Mouse (Mus musculus) heart, embryonic 13.5 days (tissue): ENCODE data around the gene Dnah14. TPM values are rescaled to one million over a fixed set of nuclear protein-coding genes. Genes with fewer than 3 reads are reported as not detected.
"Not testable (repeated sequence)": the region's sequence is repeated elsewhere in the genome, so short reads cannot be mapped to it uniquely, and the experiment has no call there.

Experiments used
- ATAC-seq: fragments of 200-750 bp; cut with Nextera tagmentation; 2 replicates; pipeline ENCODE4 v1.8.0; 2017; ENCODE audit warnings: moderate TSS enrichment; ENCODE audit not compliant: insufficient number of reproducible peaks, low FRiP score, low TSS enrichment; ENCODE audit errors: extremely low read depth
- H3K27ac ChIP-seq: fragments of 300-500 bp; sonication (generic); replicated peaks from 2 replicates; pipeline ENCODE4 v1.5.1; 2015; ENCODE audit warnings: moderate library complexity, mild to moderate bottlenecking, inconsistent platforms
- H3K27me3 ChIP-seq: fragments of 300-500 bp; sonication (generic); replicated peaks from 2 replicates; pipeline ENCODE4 v1.6.1; 2015; ENCODE audit warnings: mild to moderate bottlenecking, inconsistent platforms
- H3K36me3 ChIP-seq: fragments of 300-500 bp; sonication (generic); 2 replicates; pipeline ENCODE4 v1.6.1; 2015; ENCODE audit warnings: mild to moderate bottlenecking, inconsistent platforms
- H3K4me1 ChIP-seq: fragments of 300-500 bp; sonication (generic); 2 replicates; pipeline ENCODE4 v1.6.1; 2015; ENCODE audit warnings: inconsistent platforms
- H3K4me2 ChIP-seq: fragments of 300-500 bp; sonication (generic); 2 replicates; pipeline ENCODE4 v1.6.1; 2015; ENCODE audit warnings: inconsistent platforms, mild to moderate bottlenecking, moderate library complexity
- H3K4me3 ChIP-seq: fragments of 300-500 bp; sonication (generic); 2 replicates; pipeline ENCODE4 v1.5.1; 2015; ENCODE audit warnings: moderate library complexity, mild to moderate bottlenecking, inconsistent platforms
- H3K9ac ChIP-seq: fragments of 300-500 bp; sonication (generic); 2 replicates; pipeline ENCODE4 v1.6.1; 2015; ENCODE audit warnings: inconsistent platforms, mild to moderate bottlenecking, moderate library complexity
- H3K9me3 ChIP-seq: fragments of 300-500 bp; sonication (generic); 2 replicates; pipeline ENCODE4 v1.6.1; 2016; ENCODE audit warnings: inconsistent platforms
- WGBS: fragments of 180-500 bp; shearing (Covaris S2); methylation state at CpG from one replicate; pipeline ENCODE4 v1.1.7; 2015; ENCODE audit warnings: mixed read lengths; 5-methylcytosine and 5-hydroxymethylcytosine counted together
- polyA plus RNA-seq: library from polyadenylated mRNA; unstranded; fragments of >200 nt; fragmentation: Nextera tagmentation; extraction: Ambion mirVana; gene quantifications from 2 replicates; pipeline ENCODE4 v1.2.1, GENCODE M21; 2015

The Dnah14 gene
- polyA plus RNA-seq, 1 experiment from 2014 or later: 0.83 TPM

DNA sequence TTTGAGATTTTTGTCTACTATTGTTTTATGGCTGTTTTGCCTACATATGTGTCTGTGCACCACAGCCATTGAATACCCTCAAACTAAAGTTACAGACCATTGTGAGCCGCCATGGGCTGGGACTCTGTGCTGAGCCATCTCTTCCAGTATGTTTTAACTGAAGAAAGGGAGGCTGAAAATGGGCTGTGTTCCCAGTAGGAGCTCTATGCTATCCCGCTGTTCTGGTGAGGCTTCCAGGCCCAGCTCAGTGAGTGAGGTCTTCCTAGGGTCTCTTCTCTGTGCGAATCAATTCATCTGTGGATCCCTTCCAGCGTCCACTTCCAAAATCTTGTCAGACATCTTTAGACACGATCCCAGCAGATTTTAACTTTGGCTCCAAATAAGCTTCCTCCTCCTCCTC lies 80.1 kb downstream of the Dnah14 start:
- H3K36me3 ChIP-seq: no peaks in the 10 kb centered on the region
- no peak overlapping the region for H3K27ac ChIP-seq
- H3K4me3 ChIP-seq: no peak overlapping the region
- H3K9me3 ChIP-seq: no peaks in the 10 kb centered on the region
- WGBS: 67% methylated on average over 5 of the region's 5 CpGs
- no peaks in the 10 kb centered on the region for H3K27me3 ChIP-seq
- ATAC-seq: no peak
- no peak overlapping the region for H3K9ac ChIP-seq
- no peak overlapping the region for H3K4me2 ChIP-seq
- H3K4me1 ChIP-seq: no peaks in the 10 kb centered on the region

DNA sequence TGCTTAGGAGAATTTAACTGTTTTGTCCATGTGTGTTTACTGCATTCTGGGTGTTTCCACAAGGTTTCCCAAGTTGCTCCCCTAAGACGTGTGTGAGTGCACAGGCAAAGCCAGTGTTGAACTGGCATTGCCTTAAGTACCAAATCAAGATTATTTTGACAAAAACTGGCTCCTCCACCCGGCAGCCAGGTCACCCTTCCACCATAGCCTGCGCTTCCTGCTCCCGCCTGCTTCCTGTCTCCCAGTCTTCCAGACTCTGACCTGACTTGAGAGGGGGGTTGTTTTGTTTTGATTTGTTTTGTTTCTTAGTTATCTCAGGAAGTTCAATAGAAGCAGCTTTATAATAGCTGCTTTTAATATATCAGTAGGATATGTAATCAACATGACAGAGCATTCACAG lies 90.4 kb downstream of the Dnah14 start:
- Histone ChIP-seq H3K36me3 (no peaks in the 10 kb centered on the region), H3K27ac (no peak overlapping the region), H3K9ac (no peak overlapping the region), H3K9me3 (no peaks in the 10 kb centered on the region), H3K4me1 (no peaks in the 10 kb centered on the region), H3K4me3 (no peak overlapping the region), H3K27me3 (no peaks in the 10 kb centered on the region), H3K4me2 (no peak overlapping the region)
- ATAC-seq: no peak
- 39% methylated on average over 4 of the region's 4 CpGs for whole genome bisulfite sequencing

- Histone ChIP-seq H3K36me3 (no peaks in the 10 kb centered on the region), H3K9ac (no peak overlapping the region), H3K4me3 (no peak overlapping the region), H3K4me2 (no peak overlapping the region), H3K4me1 (no peaks in the 10 kb centered on the region), H3K9me3 (no peaks in the 10 kb centered on the region), H3K27ac (no peak overlapping the region), H3K27me3 (no peaks in the 10 kb centered on the region)
- ATAC-seq: no peak
- WGBS: 60% methylated on average over 5 of the region's 5 CpGs
Measured at GRCm38 (mm10) chr1:181694729-181695498, 118.6 kb downstream of the Dnah14 start.

GRCm38 (mm10) chr1:181728707-181729106 lies 152.3 kb downstream of the Dnah14 start:
- Histone ChIP-seq H3K4me2 (no peak overlapping the region), H3K4me3 (no peak overlapping the region), H3K9ac (no peak overlapping the region), H3K27me3 (0 out of 2 replicates have a peak, but pooled peaks cover 4% of the 10 kb centered on the region), H3K4me1 (no peaks in the 10 kb centered on the region), H3K36me3 (no peaks in the 10 kb centered on the region), H3K9me3 (no peaks in the 10 kb centered on the region), H3K27ac (no peak overlapping the region)
- 41% methylated on average over 5 of the region's 5 CpGs for WGBS
- ATAC-seq: no peak

- Histone ChIP-seq H3K4me2 (no peak overlapping the region), H3K27ac (no peak overlapping the region), H3K9ac (no peak overlapping the region), H3K4me3 (no peak overlapping the region), H3K9me3 (no peaks in the 10 kb centered on the region), H3K36me3 (no peaks in the 10 kb centered on the region), H3K4me1 (no peaks in the 10 kb centered on the region), H3K27me3 (0 out of 2 replicates have a peak, but pooled peaks cover 4% of the 10 kb centered on the region)
- WGBS: 59% methylated on average over 5 of the region's 5 CpGs
- no peak for ATAC-seq
Measured at GRCm38 (mm10) chr1:181733517-181733916, 157.2 kb downstream of the Dnah14 start.

- 68% methylated on average over 5 of the region's 5 CpGs for WGBS
- Histone ChIP-seq H3K27me3 (no peaks in the 10 kb centered on the region), H3K4me1 (no peaks in the 10 kb centered on the region), H3K9me3 (no peaks in the 10 kb centered on the region), H3K27ac (no peak overlapping the region), H3K4me2 (no peak overlapping the region), H3K9ac (no peak overlapping the region), H3K4me3 (no peak overlapping the region), H3K36me3 (no peaks in the 10 kb centered on the region)
- ATAC-seq: no peak
Measured at GRCm38 (mm10) chr1:181740259-181740658, 163.9 kb downstream of the Dnah14 start.

- no peak overlapping the region for H3K9ac ChIP-seq
- H3K36me3 ChIP-seq: no peaks in the 10 kb centered on the region
- 69% methylated on average over 4 of the region's 4 CpGs for WGBS
- H3K27ac ChIP-seq: no peak overlapping the region
- no peak for ATAC-seq
- no peak overlapping the region for H3K4me2 ChIP-seq
- no peak overlapping the region for H3K4me3 ChIP-seq
- H3K27me3 ChIP-seq: no peaks in the 10 kb centered on the region
- H3K9me3 ChIP-seq: no peaks in the 10 kb centered on the region
- H3K4me1 ChIP-seq: no peaks in the 10 kb centered on the region
Measured at GRCm38 (mm10) chr1:181742251-181742885, 166.0 kb downstream of the Dnah14 start.

- H3K27ac ChIP-seq: no peak overlapping the region
- WGBS: 55% methylated on average over 14 of the region's 14 CpGs
- no peaks in the 10 kb centered on the region for H3K36me3 ChIP-seq
- ATAC-seq: no peak
- H3K9me3 ChIP-seq: no peaks in the 10 kb centered on the region
- H3K9ac ChIP-seq: no peak overlapping the region
- no peak overlapping the region for H3K4me3 ChIP-seq
- H3K4me2 ChIP-seq: no peak overlapping the region
- H3K4me1 ChIP-seq: no peaks in the 10 kb centered on the region
- H3K27me3 ChIP-seq: no peaks in the 10 kb centered on the region
Measured at GRCm38 (mm10) chr1:181769392-181769791, 193.0 kb downstream of the Dnah14 start.

- H3K27me3 ChIP-seq: no peaks in the 10 kb centered on the region
- H3K27ac ChIP-seq: no peak overlapping the region
- no peak overlapping the region for H3K4me3 ChIP-seq
- no peaks in the 10 kb centered on the region for H3K36me3 ChIP-seq
- no peak for ATAC-seq
- H3K9ac ChIP-seq: no peak overlapping the region
- 88% methylated on average over 3 of the region's 3 CpGs for WGBS
- H3K4me1 ChIP-seq: no peaks in the 10 kb centered on the region
- H3K9me3 ChIP-seq: no peaks in the 10 kb centered on the region
- H3K4me2 ChIP-seq: no peak overlapping the region
Measured at GRCm38 (mm10) chr1:181771871-181772270, 195.5 kb downstream of the Dnah14 start.

DNA sequence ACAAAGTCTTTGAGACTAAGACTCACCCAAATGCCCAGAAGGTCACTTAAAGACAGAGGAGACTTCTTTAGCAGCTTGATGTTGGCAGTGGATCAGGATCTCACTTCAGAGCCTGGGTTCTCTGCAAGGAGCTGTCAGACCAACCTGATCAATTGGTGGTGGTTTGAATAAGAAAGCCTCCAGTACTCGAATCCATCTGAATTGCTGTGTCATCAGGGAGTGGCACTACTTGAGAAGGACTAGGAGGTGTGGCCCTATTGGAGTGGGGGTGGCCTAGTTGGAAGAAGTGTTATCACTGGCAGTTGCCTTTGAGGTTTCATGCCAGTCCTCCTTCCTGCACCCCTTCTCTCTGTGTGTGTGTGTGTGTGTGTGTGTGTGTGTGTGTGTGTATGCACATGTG lies 200.2 kb downstream of the Dnah14 start:
- H3K9ac ChIP-seq: no peak overlapping the region
- no peaks in the 10 kb centered on the region for H3K4me1 ChIP-seq
- WGBS: 71% methylated on average over 1 of the region's 1 CpGs
- no peak overlapping the region for H3K27ac ChIP-seq
- H3K4me2 ChIP-seq: no peak overlapping the region
- peaks cover 6% of the 10 kb centered on the region; the same call in 1 of the 2 replicates for H3K9me3 ChIP-seq
- no peaks in the 10 kb centered on the region for H3K36me3 ChIP-seq
- ATAC-seq: no peak
- H3K27me3 ChIP-seq: no peaks in the 10 kb centered on the region
- H3K4me3 ChIP-seq: no peak overlapping the region

DNA sequence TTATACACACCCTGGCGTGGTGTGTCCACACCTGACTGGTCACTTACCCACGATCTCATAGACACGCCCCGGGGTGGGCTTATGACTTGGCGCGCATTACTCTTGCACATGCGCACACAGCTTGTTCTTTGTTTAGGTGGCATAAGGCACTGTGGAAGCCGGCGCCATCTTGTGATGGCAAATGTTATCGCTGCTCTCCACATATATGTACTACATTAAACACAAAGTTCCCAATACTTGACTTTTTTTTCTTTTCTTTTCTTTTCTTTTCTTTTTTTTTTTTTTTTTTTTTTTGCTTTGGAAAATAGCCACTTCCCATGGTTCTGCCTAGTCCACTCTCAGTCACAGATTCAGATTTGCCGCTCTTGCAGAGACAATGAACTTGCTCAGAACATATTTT lies 206.2 kb downstream of the Dnah14 start:
- not testable (repeated sequence) for ATAC-seq, H3K27me3 ChIP-seq, H3K4me1 ChIP-seq, H3K27ac ChIP-seq, H3K9ac ChIP-seq, H3K36me3 ChIP-seq, H3K4me2 ChIP-seq, H3K4me3 ChIP-seq
- WGBS: 92% methylated on average over 11 of the region's 11 CpGs
- peaks cover 12% of the 10 kb centered on the region for H3K9me3 ChIP-seq

DNA sequence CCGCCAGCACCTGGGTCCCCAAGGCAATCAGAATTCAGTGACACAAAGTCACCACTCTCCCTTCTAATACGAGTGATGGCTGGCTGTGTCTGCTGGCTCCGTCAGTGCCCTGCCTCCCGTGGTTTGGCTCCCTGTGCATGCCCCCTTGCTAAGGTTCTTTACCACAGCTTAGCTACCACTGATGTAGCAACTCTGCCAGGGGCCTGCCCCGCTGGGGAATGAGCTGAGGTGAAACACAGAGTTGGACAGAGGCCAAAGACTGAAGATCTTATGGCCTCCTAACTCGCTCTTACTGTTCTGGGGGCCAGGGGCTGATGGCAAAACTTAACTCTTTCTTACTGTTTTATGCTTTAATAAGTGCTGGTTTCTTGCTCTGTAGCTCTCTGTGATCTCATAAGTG lies 213.6 kb downstream of the Dnah14 start:
- ATAC-seq: no peak
- Histone ChIP-seq H3K27ac (no peak overlapping the region), H3K36me3 (no peaks in the 10 kb centered on the region), H3K4me2 (no peak overlapping the region), H3K9ac (0 out of 2 replicates have a peak overlapping the region, but pooled peaks have one; percentile 4), H3K9me3 (no peaks in the 10 kb centered on the region), H3K4me3 (no peak overlapping the region), H3K27me3 (no peaks in the 10 kb centered on the region), H3K4me1 (peaks cover 10% of the 10 kb centered on the region)
- 36% methylated on average over 6 of the region's 6 CpGs for WGBS
